Mouse (Mus musculus) liver, embryonic 11.5 days (tissue): ENCODE measurements around the gene Lima1. TPM values are rescaled to one million over a fixed set of nuclear protein-coding genes. Genes with fewer than 3 reads are reported as not detected.
A peak's percentile ranks its signal among the peaks of the same experiment; 100 is the strongest.
"Not testable (repeated sequence)": the region's sequence is repeated elsewhere in the genome, so short reads cannot be mapped to it uniquely, and the experiment has no call there.

ENCODE experiments used
- ATAC-seq: fragments of 200-750 bp; cut with Nextera tagmentation; replicated peaks from 2 replicates; pipeline ENCODE4 v1.8.0; 2017; ENCODE audit warnings: moderate number of reproducible peaks, mild to moderate bottlenecking, moderate TSS enrichment, moderate library complexity; ENCODE audit not compliant: low FRiP score
- DNase-seq: peaks from one replicate; pipeline ENCODE4 v3.0.0-alpha.2; 2017; ENCODE audit warnings: low spot score
- H3K27ac ChIP-seq: fragments of 300-500 bp; sonication (generic); 2 replicates; pipeline ENCODE4 v1.5.1; 2014; ENCODE audit warnings: mild to moderate bottlenecking, low read depth, low read length, control low read depth
- H3K27me3 ChIP-seq: fragments of 300-500 bp; sonication (generic); replicated peaks from 2 replicates; pipeline ENCODE4 v1.6.1; 2014; ENCODE audit warnings: low read length, mixed read lengths; ENCODE audit not compliant: control insufficient read depth, insufficient read depth
- H3K36me3 ChIP-seq: fragments of 300-500 bp; sonication (generic); 2 replicates; pipeline ENCODE4 v1.6.1; 2014; ENCODE audit warnings: mild to moderate bottlenecking, low read length, moderate library complexity, mixed read lengths; ENCODE audit not compliant: control insufficient read depth, insufficient read depth
- H3K4me1 ChIP-seq: fragments of 300-500 bp; sonication (generic); replicated peaks from 2 replicates; pipeline ENCODE4 v1.6.1; 2014; ENCODE audit warnings: low read length, mixed read lengths; ENCODE audit not compliant: control insufficient read depth, insufficient read depth
- H3K4me2 ChIP-seq: fragments of 300-500 bp; sonication (generic); 2 replicates; pipeline ENCODE4 v1.6.1; 2014; ENCODE audit warnings: mild to moderate bottlenecking, control low read depth, moderate library complexity
- H3K4me3 ChIP-seq: fragments of 300-500 bp; sonication (generic); 2 replicates; pipeline ENCODE4 v1.5.1; 2014; ENCODE audit warnings: low read depth, low read length, control low read depth
- H3K9ac ChIP-seq: fragments of 300-500 bp; sonication (generic); 2 replicates; pipeline ENCODE4 v1.6.1; 2014; ENCODE audit warnings: low read depth, low read length, control low read depth
- H3K9me3 ChIP-seq: fragments of 300-500 bp; sonication (generic); 2 replicates; pipeline ENCODE4 v1.6.1; 2016; ENCODE audit warnings: low read length, inconsistent platforms, mixed read lengths; ENCODE audit not compliant: control insufficient read depth
- WGBS: fragments of 180-500 bp; shearing (Covaris S2); extraction: QIAGEN DNeasy Blood & Tissue Kit; methylation state at CpG from one replicate; pipeline ENCODE4 v1.1.7; 2014; 5-methylcytosine and 5-hydroxymethylcytosine counted together
- polyA plus RNA-seq: library from polyadenylated mRNA; unstranded; fragments of >200 nt; fragmentation: Nextera tagmentation; extraction: Ambion mirVana; gene quantifications from 2 replicates; pipeline ENCODE4 v1.2.1, GENCODE M21; 2014

Lima1 gene
- polyA plus RNA-seq, 1 experiment from 2014 or later, result 19.3 TPM

DNA sequence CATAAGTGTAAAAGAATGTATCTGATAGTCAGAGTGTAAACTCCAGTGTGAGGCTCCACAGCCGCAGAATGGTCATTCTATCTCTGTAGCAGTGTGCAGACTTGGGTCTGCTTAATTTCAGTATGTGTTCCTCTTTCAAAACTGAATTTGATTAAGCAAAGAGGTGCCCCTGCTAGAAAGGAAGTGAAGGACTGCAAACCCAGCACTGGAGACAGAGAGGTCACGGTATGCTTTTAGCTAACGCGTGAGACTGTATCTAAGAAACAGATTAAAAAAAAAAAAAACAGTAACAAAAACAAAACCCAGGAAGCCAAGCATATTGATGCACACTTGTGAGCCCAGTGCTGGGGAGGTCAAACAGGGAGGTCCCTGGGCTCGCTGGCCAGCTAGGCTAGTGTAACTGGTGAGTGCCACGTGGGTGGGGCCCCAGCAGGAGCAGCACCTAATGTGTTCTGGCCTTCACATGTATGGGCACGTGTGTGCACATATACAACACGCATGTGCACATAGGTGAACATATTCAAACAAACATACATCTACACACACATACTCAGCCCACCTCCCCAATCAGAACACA, 51.8 kb downstream of the Lima1 start:
- H3K4me1 ChIP-seq, result no peaks in the 10 kb centered on the region; the same call in 1 of the 2 replicates
- DNase-seq, result no peak
- no peak overlapping the region for H3K4me3 ChIP-seq
- no peaks in the 10 kb centered on the region for H3K9me3 ChIP-seq
- no peaks in the 10 kb centered on the region for H3K27me3 ChIP-seq
- H3K36me3 ChIP-seq, result no peaks in the 10 kb centered on the region
- H3K27ac ChIP-seq, result no peak overlapping the region
- 63% methylated on average over 8 of the region's 8 CpGs for WGBS
- no peak overlapping the region for H3K9ac ChIP-seq
- no peak overlapping the region for H3K4me2 ChIP-seq
- no peak for ATAC-seq

DNA sequence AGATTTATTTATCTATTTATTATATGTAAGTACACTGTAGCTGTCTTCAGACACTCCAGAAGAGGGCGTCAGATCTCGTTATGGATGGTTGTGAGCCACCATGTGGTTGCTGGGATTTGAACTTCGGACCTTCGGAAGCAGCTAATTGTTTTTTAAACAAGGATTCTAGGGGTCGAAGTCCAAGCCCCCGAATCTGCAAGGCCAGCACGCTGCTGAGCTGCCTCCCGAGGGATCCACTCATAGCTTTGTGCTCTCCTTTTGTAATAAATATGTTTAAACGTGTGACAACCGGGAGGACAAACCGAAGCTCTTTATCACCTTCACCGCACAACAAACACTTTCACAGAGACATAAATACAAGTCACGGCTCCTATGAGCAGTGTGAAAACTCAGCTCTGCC, 52.8 kb downstream of the Lima1 start:
- WGBS, result 81% methylated on average over 13 of the region's 13 CpGs

DNA sequence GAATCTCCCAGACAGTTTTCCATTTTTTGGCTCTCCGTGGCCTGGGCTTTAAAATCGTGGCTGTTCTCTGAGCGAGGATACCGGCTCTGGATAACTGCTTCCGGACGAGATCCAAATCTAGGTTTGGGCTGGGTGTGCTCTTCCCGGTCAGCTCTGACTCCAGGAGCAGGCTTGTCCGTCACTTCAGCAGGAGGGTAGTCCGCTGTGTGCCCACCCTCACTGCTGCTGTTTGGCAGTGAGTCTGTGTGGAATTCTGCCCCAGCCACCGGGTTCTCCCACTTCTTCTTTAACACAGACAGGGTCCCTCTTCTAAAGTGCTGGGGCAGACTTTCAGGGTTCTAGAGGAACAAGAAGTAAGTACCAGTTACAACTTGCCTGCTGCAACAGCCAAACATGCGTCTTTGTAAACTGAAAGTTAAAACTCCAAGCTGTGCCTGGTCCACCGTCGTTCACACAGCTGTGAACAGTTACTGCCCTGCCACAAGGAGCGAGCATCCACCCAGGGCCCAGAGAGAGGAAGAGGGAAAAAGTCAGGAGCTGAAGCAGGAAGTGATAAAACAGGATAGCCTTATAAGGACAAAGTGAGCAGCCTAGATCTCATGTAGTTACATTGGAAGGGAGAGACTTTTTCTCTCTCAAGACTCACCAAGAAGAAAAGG, 55.5 kb downstream of the Lima1 start:
- Histone ChIP-seq H3K27me3 (no peaks in the 10 kb centered on the region), H3K27ac (peak overlapping the region; percentile 2), H3K36me3 (peaks cover 4% of the 10 kb centered on the region; the same call in 1 of the 2 replicates), H3K9me3 (no peaks in the 10 kb centered on the region), H3K9ac (peak overlapping the region; percentile 60), H3K4me1 (no peaks in the 10 kb centered on the region; the same call in 1 of the 2 replicates), H3K4me3 (peak overlapping the region; percentile 42), H3K4me2 (peak overlapping the region; percentile 59)
- DNase-seq (no peak), ATAC-seq (no peak)
- 29% methylated on average over 14 of the region's 14 CpGs for WGBS

More for the DNA sequence above, 52.8 kb downstream of the Lima1 start:
- not testable (repeated sequence) for H3K27ac ChIP-seq, H3K4me2 ChIP-seq, H3K9me3 ChIP-seq, H3K4me3 ChIP-seq, H3K36me3 ChIP-seq, ATAC-seq, H3K4me1 ChIP-seq, DNase-seq, H3K9ac ChIP-seq, H3K27me3 ChIP-seq

DNA sequence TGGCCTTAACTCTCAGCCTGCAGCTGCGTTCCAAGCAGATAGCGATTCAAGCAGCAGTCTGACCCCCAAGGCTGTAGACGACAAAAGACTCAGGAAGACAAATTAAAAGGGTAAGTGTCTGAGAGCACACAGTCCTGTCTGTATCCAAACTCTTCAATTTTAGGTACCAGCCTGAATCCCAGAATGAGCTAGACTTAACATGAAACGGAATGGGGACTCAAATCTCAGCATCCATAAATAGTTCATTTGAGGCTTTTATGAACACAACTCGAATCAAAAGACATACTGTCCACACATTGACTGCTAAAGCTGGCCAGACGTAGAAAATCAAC, 56.2 kb downstream of the Lima1 start:
- ATAC-seq, result no peak

GRCm38 (mm10) chr15:99818321-99819108, 56.7 kb downstream of the Lima1 start:
- DNase-seq (peak; percentile 43), ATAC-seq (no peak)
- 37% methylated on average over 13 of the region's 13 CpGs for WGBS
- Histone ChIP-seq H3K4me2 (peak overlapping the region; percentile 59), H3K27ac (peak overlapping the region; percentile 2), H3K4me1 (no peaks in the 10 kb centered on the region; the same call in 1 of the 2 replicates), H3K9me3 (no peaks in the 10 kb centered on the region), H3K4me3 (peak overlapping the region; percentile 42), H3K36me3 (peaks cover 4% of the 10 kb centered on the region; the same call in 1 of the 2 replicates), H3K9ac (no peak overlapping the region; the same call in 1 of the 2 replicates), H3K27me3 (no peaks in the 10 kb centered on the region)

More for the DNA sequence above, 56.2 kb downstream of the Lima1 start:
- H3K27me3 ChIP-seq, result no peaks in the 10 kb centered on the region
- no peak for DNase-seq
- H3K9ac ChIP-seq, result no peak overlapping the region
- H3K4me3 ChIP-seq, result peak overlapping the region; percentile 42
- H3K36me3 ChIP-seq, result peaks cover 4% of the 10 kb centered on the region; the same call in 1 of the 2 replicates
- 34% methylated on average over 6 of the region's 6 CpGs for WGBS
- H3K4me1 ChIP-seq, result no peaks in the 10 kb centered on the region; the same call in 1 of the 2 replicates
- H3K9me3 ChIP-seq, result no peaks in the 10 kb centered on the region
- peak overlapping the region; percentile 2 for H3K27ac ChIP-seq
- H3K4me2 ChIP-seq, result peak overlapping the region; percentile 59

- Histone ChIP-seq H3K9ac (no peak overlapping the region), H3K9me3 (no peaks in the 10 kb centered on the region), H3K27ac (no peak overlapping the region; the same call in 1 of the 2 replicates), H3K27me3 (no peaks in the 10 kb centered on the region), H3K4me2 (peak overlapping the region; percentile 59), H3K4me1 (no peaks in the 10 kb centered on the region; the same call in 1 of the 2 replicates), H3K4me3 (peak overlapping the region; percentile 17; the same call in 1 of the 2 replicates), H3K36me3 (peaks cover 4% of the 10 kb centered on the region; the same call in 1 of the 2 replicates)
- no peak for ATAC-seq
- DNase-seq, result no peak
- 42% methylated on average over 8 of the region's 8 CpGs for WGBS
These were observed 57.7 kb downstream of the Lima1 start for GRCm38 (mm10) chr15:99817343-99818235.

GRCm38 (mm10) chr15:99815999-99816398, 59.3 kb downstream of the Lima1 start:
- Histone ChIP-seq H3K9me3 (no peaks in the 10 kb centered on the region), H3K4me2 (no peak overlapping the region), H3K36me3 (peaks cover 4% of the 10 kb centered on the region; the same call in 1 of the 2 replicates), H3K27me3 (no peaks in the 10 kb centered on the region), H3K4me3 (no peak overlapping the region), H3K27ac (no peak overlapping the region), H3K4me1 (no peaks in the 10 kb centered on the region; the same call in 1 of the 2 replicates), H3K9ac (no peak overlapping the region)
- ATAC-seq (no peak), DNase-seq (no peak)
- 88% methylated on average over 4 of the region's 4 CpGs for WGBS
